Mouse (Mus musculus) midbrain, embryonic 12.5 days (tissue): ENCODE measurements around the gene Fbxw11. TPM values are rescaled to one million over a fixed set of nuclear protein-coding genes. Genes with fewer than 3 reads are reported as not detected.
"Not testable (repeated sequence)": the region's sequence is repeated elsewhere in the genome, so short reads cannot be mapped to it uniquely, and the experiment has no call there.

ENCODE experiments used
- ATAC-seq: fragments of 200-750 bp; cut with Nextera tagmentation; 2 replicates; pipeline ENCODE4 v1.8.0; 2017; ENCODE audit warnings: low read depth, moderate TSS enrichment, moderate library complexity; ENCODE audit not compliant: low FRiP score
- H3K27ac ChIP-seq: fragments of 300-500 bp; sonication (generic); replicated peaks from 2 replicates; pipeline ENCODE4 v1.5.1; 2016; ENCODE audit warnings: mild to moderate bottlenecking
- H3K27me3 ChIP-seq: fragments of 300-500 bp; sonication (generic); 2 replicates; pipeline ENCODE4 v1.6.1; 2016; ENCODE audit warnings: mild to moderate bottlenecking
- H3K36me3 ChIP-seq: fragments of 300-500 bp; sonication (generic); 2 replicates; pipeline ENCODE4 v1.6.1; 2016
- H3K4me1 ChIP-seq: fragments of 300-500 bp; sonication (generic); 2 replicates; pipeline ENCODE4 v1.6.1; 2016
- H3K4me2 ChIP-seq: fragments of 300-500 bp; sonication (generic); replicated peaks from 2 replicates; pipeline ENCODE4 v1.6.1; 2016; ENCODE audit warnings: mild to moderate bottlenecking, moderate library complexity
- H3K4me3 ChIP-seq: fragments of 300-500 bp; sonication (generic); 2 replicates; pipeline ENCODE4 v1.5.1; 2016; ENCODE audit warnings: mild to moderate bottlenecking
- H3K9ac ChIP-seq: fragments of 300-500 bp; sonication (generic); replicated peaks from 2 replicates; pipeline ENCODE4 v1.6.1; 2016; ENCODE audit warnings: mild to moderate bottlenecking, moderate library complexity
- H3K9me3 ChIP-seq: fragments of 300-500 bp; sonication (generic); 2 replicates; pipeline ENCODE4 v1.6.1; 2016; ENCODE audit warnings: mild to moderate bottlenecking
- WGBS: fragments of 180-500 bp; shearing (Covaris S2); methylation state at CpG from one replicate; pipeline ENCODE4 v1.1.7; 2016; 5-methylcytosine and 5-hydroxymethylcytosine counted together
- polyA plus RNA-seq: library from polyadenylated mRNA; unstranded; fragments of >200 nt; fragmentation: Nextera tagmentation; extraction: Ambion mirVana; gene quantifications from 2 replicates; pipeline ENCODE4 v1.2.1, GENCODE M21; 2016

Fbxw11 gene
- polyA plus RNA-seq, 1 experiment from 2014 or later: 110 TPM

DNA sequence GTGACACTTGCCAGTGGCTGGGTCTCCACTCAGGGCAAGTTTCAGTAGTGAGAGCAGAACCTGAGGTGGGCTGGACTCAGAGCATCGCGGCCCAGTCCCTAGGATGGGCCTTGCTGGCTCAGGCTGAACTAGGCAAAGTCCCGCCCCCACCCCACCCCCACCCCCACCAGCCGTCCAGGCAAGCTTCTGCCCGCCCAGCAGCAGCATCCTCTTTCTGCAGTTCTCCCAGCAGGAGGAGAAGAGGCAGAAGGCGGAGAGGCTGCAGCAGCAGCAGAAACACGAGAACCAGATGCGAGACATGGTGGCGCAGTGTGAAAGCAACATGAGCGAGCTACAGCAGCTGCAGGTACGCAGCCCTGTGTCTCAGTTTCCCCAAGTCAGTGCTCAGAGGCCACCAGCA, 27.0 kb upstream of the Fbxw11 start:
- Histone ChIP-seq H3K9ac (no peak overlapping the region), H3K27me3 (no peaks in the 10 kb centered on the region), H3K4me3 (no peak overlapping the region), H3K4me1 (peaks cover 17% of the 10 kb centered on the region), H3K4me2 (peak overlapping the region; percentile 14; the same call in 1 of the 2 replicates), H3K36me3 (no peaks in the 10 kb centered on the region), H3K9me3 (no peaks in the 10 kb centered on the region), H3K27ac (no peak overlapping the region)
- ATAC-seq: no peak
- WGBS: 17% methylated on average over 11 of the region's 11 CpGs

DNA sequence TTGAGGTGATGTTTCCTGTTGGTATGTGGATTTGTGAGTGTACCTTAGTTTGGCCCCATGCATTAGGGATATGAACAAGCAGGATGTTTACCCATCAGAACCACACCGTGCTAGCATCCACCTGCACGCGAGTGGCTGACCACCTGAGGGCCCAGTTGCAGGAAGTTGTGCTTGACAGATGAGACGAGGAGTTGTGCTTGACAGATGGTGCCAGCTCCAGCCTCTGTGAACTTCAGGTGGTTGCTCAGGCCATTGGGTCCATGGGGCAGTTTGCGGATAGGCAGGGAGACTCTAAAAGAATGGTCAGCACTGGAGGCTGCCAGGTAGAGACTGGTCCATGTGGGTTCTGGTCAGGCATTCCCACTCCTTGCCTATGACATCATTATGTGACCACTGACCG, 26.4 kb upstream of the Fbxw11 start:
- Histone ChIP-seq H3K27ac (no peak overlapping the region), H3K9me3 (no peaks in the 10 kb centered on the region), H3K4me2 (no peak overlapping the region), H3K27me3 (no peaks in the 10 kb centered on the region), H3K36me3 (no peaks in the 10 kb centered on the region), H3K4me1 (peaks cover 17% of the 10 kb centered on the region), H3K4me3 (no peak overlapping the region), H3K9ac (no peak overlapping the region)
- 77% methylated on average over 6 of the region's 6 CpGs for WGBS
- ATAC-seq: no peak

- no peak for ATAC-seq
- no peak overlapping the region for H3K9ac ChIP-seq
- H3K9me3 ChIP-seq: no peaks in the 10 kb centered on the region
- WGBS: 73% methylated on average over 1 of the region's 1 CpGs
- no peak overlapping the region for H3K4me3 ChIP-seq
- no peak overlapping the region for H3K4me2 ChIP-seq
- H3K4me1 ChIP-seq: peaks cover 17% of the 10 kb centered on the region
- H3K27me3 ChIP-seq: no peaks in the 10 kb centered on the region
- no peaks in the 10 kb centered on the region for H3K36me3 ChIP-seq
- H3K27ac ChIP-seq: no peak overlapping the region
Observed at GRCm38 (mm10) chr11:32618036-32618435, 24.5 kb upstream of the Fbxw11 start.

GRCm38 (mm10) chr11:32618641-32619040, 23.9 kb upstream of the Fbxw11 start:
- WGBS: 81% methylated on average over 5 of the region's 5 CpGs
- not testable (repeated sequence) for H3K4me3 ChIP-seq, H3K36me3 ChIP-seq, H3K9ac ChIP-seq, H3K27me3 ChIP-seq, H3K9me3 ChIP-seq, ATAC-seq, H3K4me2 ChIP-seq, H3K27ac ChIP-seq
- peaks cover 24% of the 10 kb centered on the region for H3K4me1 ChIP-seq

- Histone ChIP-seq H3K4me3 (no peak overlapping the region), H3K9ac (no peak overlapping the region), H3K4me1 (peaks cover 27% of the 10 kb centered on the region), H3K36me3 (no peaks in the 10 kb centered on the region), H3K4me2 (no peak overlapping the region), H3K9me3 (no peaks in the 10 kb centered on the region), H3K27ac (0 out of 2 replicates have a peak overlapping the region, but pooled peaks have one; percentile 35), H3K27me3 (no peaks in the 10 kb centered on the region)
- ATAC-seq: no peak
- 57% methylated on average over 8 of the region's 8 CpGs for WGBS
Observed at GRCm38 (mm10) chr11:32619257-32619816, 23.2 kb upstream of the Fbxw11 start.

DNA sequence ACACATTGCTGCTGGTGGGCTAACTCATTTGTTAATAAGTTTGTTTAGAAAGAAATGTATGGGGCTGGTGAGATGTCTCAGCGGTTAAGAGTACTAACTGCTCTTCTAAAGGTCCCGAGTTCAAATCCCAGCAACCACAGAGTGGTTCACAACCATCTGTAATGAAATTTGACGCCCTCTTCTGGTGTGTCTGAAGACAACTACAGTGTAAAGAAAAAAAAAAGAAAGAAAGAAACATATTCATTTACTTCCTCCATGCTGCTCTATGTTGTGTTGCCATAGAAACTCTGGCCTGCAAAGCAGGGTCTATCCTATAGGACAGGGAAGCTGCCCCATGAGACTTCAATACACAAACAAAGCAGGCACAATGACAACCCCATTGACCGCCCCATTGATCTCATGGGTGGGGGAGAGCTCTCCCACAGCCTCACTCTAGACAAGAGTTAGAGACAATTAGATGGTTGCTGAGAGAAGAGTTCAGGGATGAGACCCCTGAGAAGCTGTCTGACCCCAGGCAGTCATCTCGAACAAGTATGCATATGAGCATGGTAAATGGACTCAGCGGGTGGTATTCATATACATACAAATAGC, 22.6 kb upstream of the Fbxw11 start:
- H3K4me1 ChIP-seq: peaks cover 27% of the 10 kb centered on the region
- no peak overlapping the region for H3K4me2 ChIP-seq
- 70% methylated on average over 6 of the region's 6 CpGs for WGBS
- no peaks in the 10 kb centered on the region for H3K9me3 ChIP-seq
- no peak overlapping the region for H3K9ac ChIP-seq
- H3K27ac ChIP-seq: no peak overlapping the region
- ATAC-seq: no peak
- no peaks in the 10 kb centered on the region for H3K27me3 ChIP-seq
- H3K4me3 ChIP-seq: no peak overlapping the region
- H3K36me3 ChIP-seq: no peaks in the 10 kb centered on the region

DNA sequence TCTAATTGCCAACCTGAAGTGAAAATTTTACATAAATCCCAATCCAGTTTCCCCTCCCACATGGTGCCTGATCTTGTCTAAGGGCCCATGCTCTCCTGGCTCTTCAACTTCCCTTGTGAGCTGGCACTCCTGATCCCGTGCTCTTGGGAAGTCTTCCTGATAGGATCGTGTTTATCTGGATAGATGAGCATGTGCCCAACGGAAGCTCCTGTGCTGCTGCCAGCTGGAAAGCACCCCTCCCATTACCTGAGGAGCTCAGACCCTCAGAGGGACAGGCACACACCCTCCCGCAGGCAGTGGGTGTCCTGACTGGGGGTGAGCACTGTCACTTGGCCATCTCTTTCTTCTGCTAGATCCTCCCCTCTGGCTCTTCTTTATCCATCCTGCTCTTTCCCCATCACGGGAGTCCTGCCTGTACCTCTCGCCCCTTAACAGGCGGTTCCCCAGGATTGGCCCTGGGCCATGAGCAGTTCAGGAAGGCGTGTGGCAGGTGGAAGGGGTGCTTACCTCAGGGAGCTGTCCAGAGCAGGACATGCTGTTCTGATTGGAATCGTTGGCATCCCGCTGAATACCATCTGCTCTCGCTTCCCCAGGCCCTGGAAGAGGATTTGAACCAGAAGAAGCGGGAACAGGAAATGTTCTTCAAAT, 20.6 kb upstream of the Fbxw11 start:
- H3K36me3 ChIP-seq: no peaks in the 10 kb centered on the region
- WGBS: 85% methylated on average over 12 of the region's 12 CpGs
- no peak overlapping the region for H3K27ac ChIP-seq
- no peak for ATAC-seq
- no peak overlapping the region for H3K4me3 ChIP-seq
- H3K9me3 ChIP-seq: no peaks in the 10 kb centered on the region
- no peak overlapping the region for H3K4me2 ChIP-seq
- no peaks in the 10 kb centered on the region for H3K27me3 ChIP-seq
- no peak overlapping the region for H3K9ac ChIP-seq
- peaks cover 21% of the 10 kb centered on the region for H3K4me1 ChIP-seq

DNA sequence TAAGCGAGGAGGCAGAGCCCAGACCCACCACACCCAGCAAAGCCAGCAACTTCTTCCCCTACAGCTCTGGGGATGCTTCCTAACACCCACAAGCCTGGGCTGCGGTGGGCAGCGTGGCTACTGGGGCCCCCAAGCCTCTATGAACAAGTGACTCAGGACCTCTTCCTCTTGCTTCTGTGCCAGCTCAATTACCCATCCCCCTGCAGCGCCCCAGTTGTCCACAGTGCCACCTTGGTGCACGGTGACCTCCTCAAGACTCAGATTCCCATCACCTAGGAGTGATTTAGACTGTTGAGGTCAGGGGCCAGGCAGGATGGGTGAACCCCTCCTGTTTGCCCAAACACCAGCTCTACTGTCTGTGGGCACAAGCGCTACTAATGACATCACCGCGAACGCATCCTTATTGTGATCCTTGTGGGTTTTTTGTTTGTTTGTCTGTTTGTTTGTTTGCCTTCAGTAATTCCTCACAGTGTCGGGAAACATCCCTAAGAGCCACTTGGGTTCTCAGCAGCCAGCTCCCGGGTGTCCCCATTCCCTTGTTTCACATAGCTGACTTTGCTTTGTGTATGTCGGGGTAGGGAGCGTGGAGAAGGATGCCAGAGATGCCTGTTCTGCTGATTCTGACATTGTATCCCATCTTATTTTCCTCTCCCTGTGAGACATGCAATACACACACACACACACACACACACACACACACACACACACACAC, 19.9 kb upstream of the Fbxw11 start:
- H3K27ac ChIP-seq: no peak overlapping the region
- no peak for ATAC-seq
- WGBS: 84% methylated on average over 13 of the region's 13 CpGs
- H3K4me2 ChIP-seq: no peak overlapping the region
- H3K4me3 ChIP-seq: no peak overlapping the region
- H3K4me1 ChIP-seq: peaks cover 21% of the 10 kb centered on the region
- H3K27me3 ChIP-seq: no peaks in the 10 kb centered on the region
- H3K36me3 ChIP-seq: no peaks in the 10 kb centered on the region
- H3K9me3 ChIP-seq: no peaks in the 10 kb centered on the region
- no peak overlapping the region for H3K9ac ChIP-seq

- peaks cover 21% of the 10 kb centered on the region for H3K4me1 ChIP-seq
- no peak overlapping the region for H3K9ac ChIP-seq
- H3K9me3 ChIP-seq: no peaks in the 10 kb centered on the region
- H3K27me3 ChIP-seq: no peaks in the 10 kb centered on the region
- WGBS: 68% methylated on average over 5 of the region's 5 CpGs
- H3K4me2 ChIP-seq: no peak overlapping the region
- no peaks in the 10 kb centered on the region for H3K36me3 ChIP-seq
- no peak for ATAC-seq
- H3K27ac ChIP-seq: no peak overlapping the region
- no peak overlapping the region for H3K4me3 ChIP-seq
Observed at GRCm38 (mm10) chr11:32623236-32623635, 19.3 kb upstream of the Fbxw11 start.

- no peak overlapping the region for H3K4me2 ChIP-seq
- H3K9me3 ChIP-seq: no peaks in the 10 kb centered on the region
- H3K36me3 ChIP-seq: no peaks in the 10 kb centered on the region
- H3K9ac ChIP-seq: no peak overlapping the region
- H3K27ac ChIP-seq: no peak overlapping the region
- WGBS: 72% methylated on average over 6 of the region's 6 CpGs
- no peak for ATAC-seq
- no peaks in the 10 kb centered on the region for H3K27me3 ChIP-seq
- peaks cover 21% of the 10 kb centered on the region for H3K4me1 ChIP-seq
- no peak overlapping the region for H3K4me3 ChIP-seq
Observed at GRCm38 (mm10) chr11:32623912-32624311, 18.6 kb upstream of the Fbxw11 start.

GRCm38 (mm10) chr11:32625677-32626076, 16.8 kb upstream of the Fbxw11 start:
- Histone ChIP-seq H3K27ac (no peak overlapping the region), H3K4me2 (no peak overlapping the region), H3K9me3 (no peaks in the 10 kb centered on the region), H3K36me3 (no peaks in the 10 kb centered on the region), H3K9ac (no peak overlapping the region), H3K4me1 (peaks cover 10% of the 10 kb centered on the region; the same call in 1 of the 2 replicates), H3K27me3 (no peaks in the 10 kb centered on the region), H3K4me3 (no peak overlapping the region)
- WGBS: 77% methylated on average over 1 of the region's 1 CpGs
- no peak for ATAC-seq

DNA sequence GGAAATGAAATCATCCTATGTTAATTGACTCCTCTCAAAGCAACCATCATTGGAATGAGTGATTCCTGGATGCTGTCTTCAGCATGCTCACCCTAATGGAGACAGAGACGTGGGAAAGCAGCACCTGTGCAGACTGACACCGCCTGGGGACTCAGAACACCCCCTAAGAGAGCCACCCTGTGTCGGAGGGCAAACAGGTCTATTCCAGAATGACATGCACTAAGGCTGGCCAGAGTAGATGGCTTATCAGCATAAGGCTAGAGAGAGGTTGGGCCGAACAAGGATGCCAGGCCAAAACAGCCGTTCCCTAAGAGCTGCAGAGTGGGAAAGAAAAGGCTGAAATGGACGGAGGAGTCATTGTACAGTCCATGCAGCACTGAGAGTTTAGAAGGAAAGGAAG, 16.4 kb upstream of the Fbxw11 start:
- Histone ChIP-seq H3K4me1 (peaks cover 10% of the 10 kb centered on the region; the same call in 1 of the 2 replicates), H3K9ac (no peak overlapping the region), H3K27ac (no peak overlapping the region), H3K9me3 (no peaks in the 10 kb centered on the region), H3K36me3 (no peaks in the 10 kb centered on the region), H3K27me3 (no peaks in the 10 kb centered on the region), H3K4me2 (no peak overlapping the region), H3K4me3 (no peak overlapping the region)
- ATAC-seq: no peak
- 87% methylated on average over 6 of the region's 6 CpGs for WGBS
